Mouse (Mus musculus) ovary, postnatal 36 days (tissue): ENCODE data around the gene Car2.

Experiments used
- DNase-seq: peaks from one replicate; pipeline ENCODE4 v3.0.0; 2022; ENCODE audit warnings: low spot score, mixed read lengths

Car2 gene

DNA sequence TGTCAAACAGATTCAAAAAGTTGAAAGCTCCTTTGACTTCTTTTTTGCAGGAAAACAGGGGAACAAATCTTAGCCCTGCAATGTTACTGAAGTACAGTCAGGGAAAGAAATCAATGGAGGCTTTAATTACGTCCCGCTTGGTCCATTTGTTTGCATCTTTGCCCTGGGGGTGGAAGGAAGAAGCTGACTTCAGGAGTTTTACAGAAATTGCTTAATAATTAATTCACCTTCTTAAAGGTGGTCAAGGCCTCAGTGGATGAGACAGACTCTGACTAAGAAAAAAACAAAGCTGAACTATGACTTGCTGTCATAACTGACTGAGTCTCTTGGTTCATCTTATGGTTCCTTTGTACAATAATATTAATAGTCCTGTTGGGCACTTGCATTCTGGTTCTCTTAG, 59.6 kb downstream of the Car2 start:
- DNase-seq: no peak

DNA sequence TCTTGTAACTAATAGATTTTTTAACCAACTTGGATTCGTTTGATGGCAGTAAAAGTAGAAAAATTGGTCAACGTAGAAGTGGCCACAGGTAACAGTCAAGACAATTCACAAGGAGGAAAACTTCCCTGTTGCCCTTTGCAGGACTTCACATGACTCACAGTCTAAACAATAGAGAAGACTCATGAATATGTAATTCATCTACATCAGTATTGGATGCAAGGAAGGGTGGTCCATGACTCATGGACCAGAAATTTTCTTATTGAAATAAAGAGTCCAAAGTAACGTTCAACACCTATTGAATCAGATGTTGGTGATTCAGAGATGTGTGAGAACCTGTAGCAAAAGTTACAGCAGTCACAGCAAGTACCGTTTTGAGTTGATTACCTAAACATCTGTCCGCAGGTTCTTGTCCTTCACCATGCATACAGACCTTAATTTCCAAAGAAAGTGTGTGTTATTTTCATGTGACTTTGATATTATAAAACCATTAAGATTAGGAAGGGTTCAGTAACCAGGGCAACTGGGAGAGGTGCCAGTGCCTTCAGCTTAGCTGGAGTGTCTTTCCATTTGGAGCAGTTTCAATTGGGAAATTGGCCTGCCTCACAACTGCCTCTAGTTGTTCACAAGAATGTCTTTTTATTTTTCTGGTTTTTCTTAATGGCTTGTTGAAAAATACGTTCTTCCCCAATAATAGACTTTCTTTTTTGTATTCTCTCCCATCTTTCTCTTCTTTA, 62.2 kb downstream of the Car2 start:
- peak; percentile 25 for DNase-seq

DNA sequence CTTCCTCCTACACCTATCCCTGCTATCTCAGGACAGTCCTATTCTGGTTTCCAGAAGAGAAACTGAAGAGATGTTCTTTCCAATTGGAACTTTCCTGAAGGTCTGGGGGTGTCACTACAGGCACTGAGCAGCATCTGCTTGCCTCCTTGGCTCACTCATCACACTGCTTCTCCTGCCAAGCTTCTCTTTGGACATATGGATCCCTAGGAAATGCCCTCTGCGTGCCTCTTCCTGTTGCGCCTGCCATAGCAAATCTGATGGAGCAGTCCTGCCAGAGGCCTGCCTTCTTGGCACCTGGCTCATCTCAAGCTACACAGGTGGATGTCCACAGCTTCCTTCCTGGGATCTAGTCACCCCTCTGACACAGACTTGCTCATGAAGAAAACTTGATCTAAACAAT, 64.0 kb downstream of the Car2 start:
- DNase-seq: no peak
